Mouse (Mus musculus) cerebellum, adult 11-12 months (tissue): ENCODE data around the gene Phactr2.
"Not testable (repeated sequence)": the region's sequence is repeated elsewhere in the genome, so short reads cannot be mapped to it uniquely, and the experiment has no call there.

Experiments used
- DNase-seq: peaks from one replicate; pipeline ENCODE4 v3.0.0; 2022

Gene Phactr2

DNA sequence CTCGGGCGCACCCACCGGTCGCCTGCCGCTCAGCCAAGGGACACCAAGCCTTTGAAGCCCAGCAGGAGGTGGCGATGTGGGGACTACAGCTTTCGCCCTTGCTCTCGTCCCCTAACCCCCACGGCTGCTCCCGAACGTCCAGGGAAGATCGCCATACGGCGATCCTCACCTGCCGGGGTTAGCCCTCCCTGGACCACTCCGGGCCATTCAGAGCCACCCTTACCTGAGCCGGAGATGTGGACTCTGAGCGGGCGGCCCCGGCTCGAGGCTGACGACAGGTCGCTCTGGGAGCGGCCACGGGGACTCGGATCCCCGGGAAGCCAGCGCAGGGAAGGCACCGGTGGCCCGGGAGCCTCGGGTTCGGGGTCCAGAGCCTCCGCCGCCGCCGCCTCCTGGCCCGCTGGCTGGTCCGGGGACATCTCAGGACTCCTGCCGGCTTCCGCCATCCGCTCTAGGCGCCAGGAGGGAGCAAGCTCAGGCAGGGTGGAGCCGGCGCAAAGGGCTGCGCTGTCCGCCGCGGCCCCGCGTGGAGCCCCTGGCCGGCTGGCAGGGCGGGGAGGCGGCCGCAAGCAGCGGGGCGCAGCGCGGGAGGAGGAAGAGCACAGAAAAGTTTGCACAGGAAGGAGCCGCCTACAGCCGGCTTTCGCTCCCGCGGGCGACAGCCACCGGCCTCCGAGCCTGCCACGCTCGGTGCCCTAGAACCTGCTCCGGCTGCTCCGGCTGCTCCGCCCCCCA lies at the start of gene Phactr2:
Gene Phactr2, minus strand, starts transcription at position 580 of the 735 bp plus-strand sequence.
- DNase-seq, result no peak

DNA sequence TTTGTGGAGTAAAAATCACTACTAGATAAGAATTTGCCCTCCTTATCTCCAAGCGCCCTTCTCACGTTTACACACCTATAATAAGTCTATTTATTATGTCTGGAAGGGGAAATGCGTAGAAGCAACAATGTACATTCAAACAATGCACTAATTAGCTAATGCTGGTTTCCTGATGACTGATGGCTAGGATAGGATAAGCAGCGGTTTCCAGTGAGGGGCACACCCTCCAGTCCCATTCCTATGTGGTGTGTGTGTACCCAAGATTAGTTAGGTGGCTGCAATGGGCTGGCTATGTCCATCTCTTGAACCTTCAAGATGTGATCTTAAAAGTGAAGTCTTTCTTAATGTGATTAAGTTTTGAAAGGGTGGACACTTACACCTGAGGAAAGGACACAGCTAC lies 47.6 kb upstream of the Phactr2 start:
- no peak for DNase-seq

DNA sequence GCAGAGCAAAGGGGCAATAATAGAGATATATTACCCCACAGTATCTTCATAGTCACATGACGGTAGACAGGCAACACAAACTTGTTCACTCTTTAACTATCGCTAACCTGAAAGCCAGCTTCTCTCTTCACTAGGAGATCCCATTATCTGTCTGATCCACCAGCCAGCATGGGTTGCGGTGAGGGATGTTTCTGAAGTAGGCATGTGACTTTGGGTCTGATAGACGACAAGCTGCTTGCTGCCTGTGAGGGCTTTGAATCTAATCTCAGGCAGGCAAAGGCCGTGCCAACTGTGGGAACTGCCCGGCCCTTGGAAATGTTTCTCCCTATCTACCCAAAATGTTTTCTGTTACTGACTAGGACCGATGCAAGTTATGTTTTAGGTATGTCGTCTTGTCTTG lies 28.2 kb upstream of the Phactr2 start:
- no peak for DNase-seq

DNA sequence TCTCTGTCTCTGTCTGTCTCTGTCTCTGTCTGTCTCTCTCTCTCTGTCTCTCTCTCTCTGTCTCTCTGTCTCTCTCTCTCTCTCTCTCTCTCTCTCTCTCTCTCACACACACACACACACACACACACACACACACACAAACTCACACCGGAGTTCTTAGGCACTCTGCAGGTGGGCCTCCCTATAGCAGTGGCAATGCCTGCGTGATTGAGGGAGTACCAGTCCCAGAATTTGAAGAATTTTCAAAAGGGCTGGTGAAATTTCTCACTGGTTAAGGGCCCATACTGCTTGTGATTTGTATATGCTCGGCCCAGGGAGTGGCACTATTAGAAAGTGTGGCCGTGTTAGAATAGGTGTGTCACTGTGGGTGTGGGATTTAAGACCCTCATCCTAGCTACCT lies 27.3 kb upstream of the Phactr2 start:
- DNase-seq, result not testable (repeated sequence)

DNA sequence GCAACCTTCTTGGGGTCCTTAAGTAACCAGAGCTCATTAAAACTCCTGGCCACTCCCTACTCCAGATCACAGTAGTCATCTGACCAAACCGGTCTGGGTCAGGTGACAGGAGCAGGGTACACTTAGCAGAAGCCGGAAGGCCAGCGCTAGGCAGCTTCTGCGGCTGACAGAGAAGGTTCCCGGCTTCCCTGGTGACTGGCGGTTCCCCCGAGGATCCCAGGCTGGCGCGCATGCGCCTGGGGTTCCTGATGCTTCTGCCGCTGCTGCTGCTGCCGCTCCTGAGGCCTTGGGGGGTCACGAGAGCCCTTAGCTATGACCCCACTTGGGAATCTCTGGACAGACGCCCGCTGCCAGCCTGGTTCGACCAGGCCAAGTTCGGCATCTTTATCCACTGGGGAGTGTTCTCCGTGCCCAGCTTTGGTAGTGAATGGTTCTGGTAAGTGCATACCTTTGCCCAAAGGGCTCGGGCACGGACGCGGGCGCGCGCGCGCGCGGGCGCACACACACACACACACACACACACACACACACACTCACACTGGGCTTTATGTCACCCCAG lies 26.8 kb upstream of the Phactr2 start:
- DNase-seq, result peak; percentile 88

DNA sequence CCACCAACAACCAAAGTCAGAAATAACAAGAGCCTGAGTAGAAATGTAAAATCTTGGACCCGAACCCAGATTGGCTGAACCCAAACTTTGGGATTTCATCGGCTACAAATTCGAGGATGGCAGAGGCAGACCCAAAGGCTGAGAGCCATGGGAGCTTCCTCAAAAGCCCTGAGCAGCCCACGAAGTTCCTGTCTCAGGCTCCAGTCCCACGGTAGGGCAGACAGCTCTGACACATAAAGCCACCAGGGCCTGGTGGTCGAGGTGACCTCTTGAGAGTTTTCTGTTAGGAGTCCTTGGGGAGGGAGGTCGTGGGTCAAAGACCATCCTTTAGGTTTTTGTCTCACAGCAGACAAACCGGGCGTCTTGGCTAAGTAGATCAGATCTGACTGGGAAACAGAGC lies 26.3 kb upstream of the Phactr2 start:
- DNase-seq, result no peak

DNA sequence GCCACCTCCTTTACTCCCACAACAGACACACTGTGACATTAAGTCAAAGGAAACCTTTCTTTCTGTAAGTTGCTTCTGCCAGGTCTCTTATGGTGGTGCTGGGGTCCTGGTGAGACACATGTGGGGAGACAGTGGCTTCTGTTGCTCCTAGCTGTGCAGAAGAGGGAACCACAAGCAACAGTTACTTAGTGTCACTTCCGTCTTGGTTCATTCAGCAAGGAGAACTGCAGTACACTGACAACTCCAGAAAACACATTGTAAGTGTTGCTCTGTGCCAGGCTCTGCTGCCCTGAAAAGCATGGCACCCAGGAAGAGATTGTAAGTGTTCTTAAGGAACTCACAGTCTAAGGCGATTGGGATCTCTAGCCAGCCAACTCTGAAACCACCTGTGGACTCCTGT lies 25.1 kb upstream of the Phactr2 start, which contains the start of gene Fuca2:
Gene Fuca2, plus strand, starts transcription at position 210 of the 400 bp plus-strand sequence.
- DNase-seq, result no peak

DNA sequence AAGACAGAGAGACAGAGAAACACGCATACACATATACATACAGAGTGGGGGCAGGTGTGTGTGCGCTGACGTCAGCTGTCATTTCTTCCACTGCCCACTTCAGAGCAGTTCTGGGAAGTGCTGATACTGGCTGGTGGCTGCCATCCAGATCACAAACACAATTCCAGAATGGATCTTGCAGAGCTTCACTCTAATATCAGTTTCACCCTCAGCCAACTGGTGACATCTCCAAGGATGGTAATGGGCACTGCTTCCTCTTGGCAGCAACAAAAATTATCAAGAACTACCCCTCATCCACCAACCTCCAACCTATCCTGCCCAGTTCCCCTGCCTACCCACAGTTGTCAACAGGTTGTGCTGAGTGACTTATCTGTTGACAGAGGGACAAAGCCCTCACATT lies 22.1 kb upstream of the Phactr2 start:
- no peak for DNase-seq

DNA sequence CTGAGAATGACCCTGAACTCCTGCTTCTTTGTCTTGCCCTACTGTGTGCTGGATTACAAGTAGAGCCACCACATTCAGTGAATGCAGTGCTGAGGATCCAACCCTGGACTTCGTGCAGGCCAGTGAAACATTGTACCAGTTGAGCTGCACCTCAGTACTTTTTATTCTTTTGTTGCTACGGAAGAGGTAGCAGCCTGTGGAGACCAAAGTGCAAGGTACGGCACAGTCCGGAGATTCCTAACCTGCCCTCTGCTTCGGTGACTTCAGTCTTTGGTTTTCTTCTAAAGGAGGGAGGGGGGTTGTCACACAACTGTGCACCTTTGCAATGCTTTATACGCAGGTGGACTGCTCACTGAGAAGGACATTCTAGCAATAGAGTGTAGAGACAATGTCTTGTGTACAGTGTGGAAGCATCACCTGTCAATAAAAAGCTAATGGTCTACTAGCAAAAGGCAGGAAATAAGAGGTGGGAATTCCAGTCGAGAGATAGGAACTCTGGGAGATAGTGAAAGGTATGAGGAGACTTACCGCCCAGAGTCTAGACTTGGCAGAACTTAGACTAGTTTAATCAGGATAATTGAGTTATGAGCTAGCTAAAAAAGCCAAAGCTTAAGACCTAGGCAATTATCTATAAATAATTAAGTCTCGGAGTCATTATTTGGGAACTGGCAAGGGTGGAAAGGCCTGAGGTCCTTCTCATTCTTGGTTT lies 19.9 kb upstream of the Phactr2 start:
- DNase-seq, result no peak

DNA sequence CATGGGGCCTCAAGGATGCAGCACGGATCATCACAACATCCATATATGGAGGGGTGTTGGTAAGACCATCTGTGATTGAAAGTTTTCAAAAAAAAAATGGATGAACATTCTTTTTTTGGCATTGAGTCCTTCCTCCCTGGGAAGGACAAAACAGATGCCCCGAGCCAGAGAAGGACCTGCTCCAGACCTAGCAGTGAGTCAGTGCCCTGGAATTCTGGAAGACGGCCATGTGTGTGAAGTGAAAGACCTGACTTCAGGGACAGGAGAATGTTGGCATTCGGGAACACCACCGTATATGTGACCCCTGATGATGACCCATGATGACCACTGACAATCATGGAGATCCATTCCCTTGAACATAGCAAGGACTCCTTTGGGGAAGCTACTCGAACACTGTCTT lies 15.5 kb upstream of the Phactr2 start:
- no peak for DNase-seq

DNA sequence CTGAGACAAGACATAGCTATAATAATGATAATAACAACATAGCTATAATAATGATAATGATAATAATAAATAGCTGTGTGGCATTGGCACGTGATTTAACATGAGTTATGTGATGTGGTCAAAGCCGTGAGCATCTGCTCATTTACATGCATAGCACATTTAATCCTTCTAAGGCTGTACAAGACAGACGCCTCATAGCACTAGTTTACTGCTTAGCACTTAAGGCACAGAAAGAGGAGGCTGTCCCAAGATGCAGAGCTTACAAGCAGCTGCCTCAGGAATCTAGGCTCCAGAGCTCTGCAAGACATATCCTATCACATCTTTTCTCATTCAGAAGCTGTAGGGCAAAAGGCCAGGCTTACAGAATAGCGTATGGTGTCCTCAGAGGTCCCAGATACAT lies 11.7 kb upstream of the Phactr2 start:
- DNase-seq, result no peak

DNA sequence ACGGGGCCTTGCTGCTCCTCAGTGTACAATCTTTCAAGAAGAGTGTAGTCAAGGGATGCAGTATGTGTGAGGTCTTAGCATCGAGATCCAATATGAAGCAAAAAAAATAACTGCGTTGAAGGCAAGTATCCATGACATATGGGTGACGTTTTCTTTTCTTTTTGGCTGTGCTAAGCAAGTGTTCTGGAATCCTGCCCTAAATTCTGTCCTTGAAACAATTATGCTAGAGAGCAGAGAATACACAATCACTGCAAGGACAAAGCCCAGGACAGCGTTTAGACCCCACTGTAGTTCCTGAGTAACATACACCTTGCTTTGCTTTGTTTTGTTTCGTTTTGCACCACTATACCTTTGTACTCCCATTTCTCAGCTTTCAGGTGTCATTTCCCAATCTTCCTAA lies 5.1 kb upstream of the Phactr2 start:
- DNase-seq, result no peak

DNA sequence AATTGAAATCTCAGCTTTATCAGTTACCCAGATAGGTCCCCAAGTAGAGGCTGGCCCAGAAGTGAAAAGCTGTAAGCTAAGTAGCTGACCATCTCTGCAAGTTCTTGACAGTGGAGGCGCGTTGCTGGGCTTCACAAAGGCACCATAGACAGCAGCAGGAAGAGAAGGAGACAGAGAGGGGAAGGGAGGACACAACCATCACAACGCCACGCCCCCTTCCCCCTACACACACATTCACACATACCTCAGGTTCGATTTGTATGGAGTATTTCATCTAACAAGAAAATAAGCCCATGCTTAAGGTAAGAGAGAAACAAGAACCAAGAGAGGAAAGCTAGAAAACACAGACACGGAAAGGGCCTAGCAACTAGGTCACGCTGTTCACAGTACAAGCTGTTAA lies 909 bp upstream of the Phactr2 start:
- DNase-seq, result no peak

DNA sequence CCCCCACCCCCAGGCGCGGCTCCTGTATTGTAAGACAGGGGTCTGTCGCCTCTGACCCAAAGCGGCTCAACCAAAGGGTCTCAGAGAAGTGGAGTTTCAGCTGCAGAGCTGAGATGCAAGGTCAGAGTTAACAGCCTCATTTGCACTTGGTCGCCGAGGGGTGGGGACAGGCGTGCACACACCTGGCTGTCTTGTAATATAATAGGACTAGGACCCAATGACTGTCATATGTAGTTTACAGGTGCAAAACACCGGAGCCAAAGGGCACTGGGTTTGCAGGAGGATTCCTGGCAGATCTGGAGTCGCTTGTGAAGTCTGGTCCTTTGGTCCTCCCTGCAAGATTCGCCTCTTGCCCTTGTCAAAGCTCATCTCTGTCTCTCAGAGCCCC lies 350 bp upstream of the Phactr2 start:
- DNase-seq, result no peak

DNA sequence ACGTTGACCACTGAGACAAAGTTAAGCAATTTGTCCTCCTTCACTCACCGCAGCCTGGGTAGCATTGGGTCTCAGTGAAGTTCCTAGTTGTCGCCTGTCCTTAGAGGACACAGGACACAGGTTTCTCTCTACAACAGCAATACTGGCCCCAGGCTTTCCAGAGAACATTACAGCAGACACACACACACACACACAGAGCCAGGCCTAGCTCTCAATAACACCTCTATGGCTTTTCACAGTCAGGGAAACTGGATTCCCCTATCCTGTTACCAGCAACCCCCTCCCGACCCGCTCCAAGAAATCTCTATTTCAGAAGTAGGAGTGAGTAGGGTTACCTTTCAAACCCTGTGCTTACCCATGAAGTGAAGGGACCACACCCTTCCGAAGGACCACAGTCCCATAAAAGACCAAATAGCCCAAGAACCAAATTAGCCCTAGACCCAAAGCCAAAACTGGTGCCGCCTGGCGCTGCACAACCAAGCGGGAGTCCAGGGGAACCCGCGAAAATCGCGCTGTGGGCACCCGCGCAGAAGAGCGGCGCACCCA lies 852 bp downstream of the Phactr2 start:
- no peak for DNase-seq

DNA sequence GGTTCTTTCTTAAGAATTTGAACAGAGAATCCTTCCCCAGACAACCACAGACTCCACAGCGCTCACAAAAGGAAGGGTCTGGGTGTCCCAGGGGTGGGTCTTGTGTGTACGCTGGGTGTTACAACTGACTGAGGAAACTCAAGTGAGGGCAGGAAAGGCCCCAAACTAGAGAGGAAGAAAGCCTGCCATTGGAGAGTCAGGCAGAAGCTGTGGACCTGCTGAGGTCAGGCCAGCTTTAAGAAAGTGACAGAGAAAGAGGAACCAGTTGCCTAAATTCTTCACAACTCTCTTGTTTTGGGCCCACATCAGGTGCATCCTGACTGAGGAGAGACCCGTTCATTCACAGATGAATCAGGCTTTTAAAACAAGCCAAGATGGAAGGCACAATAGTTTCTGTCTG lies 4.0 kb downstream of the Phactr2 start:
- no peak for DNase-seq

DNA sequence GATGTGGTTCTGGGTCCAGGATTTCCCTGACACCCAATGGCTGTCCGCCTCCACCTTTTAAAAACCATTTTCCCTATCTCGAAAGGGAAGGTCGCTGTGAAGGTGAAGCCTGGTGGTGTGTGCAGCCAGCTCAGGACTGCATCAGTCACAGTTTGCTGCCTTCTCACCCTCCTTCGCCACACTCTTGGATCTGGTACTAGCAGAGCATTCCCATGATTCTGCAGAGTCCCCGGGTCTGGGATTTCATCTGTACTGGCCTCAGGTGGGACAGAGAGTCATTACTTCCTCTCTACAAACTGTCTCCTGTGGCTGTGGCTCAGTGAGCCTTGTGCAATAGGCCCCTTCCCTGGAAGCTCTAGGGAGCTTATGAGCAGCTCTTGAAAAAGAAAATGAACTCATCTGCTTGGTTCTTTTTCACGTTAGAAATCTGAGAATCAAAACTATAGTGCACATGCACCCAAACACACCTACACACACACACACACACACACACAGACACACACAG lies 6.1 kb downstream of the Phactr2 start:
- not testable (repeated sequence) for DNase-seq

DNA sequence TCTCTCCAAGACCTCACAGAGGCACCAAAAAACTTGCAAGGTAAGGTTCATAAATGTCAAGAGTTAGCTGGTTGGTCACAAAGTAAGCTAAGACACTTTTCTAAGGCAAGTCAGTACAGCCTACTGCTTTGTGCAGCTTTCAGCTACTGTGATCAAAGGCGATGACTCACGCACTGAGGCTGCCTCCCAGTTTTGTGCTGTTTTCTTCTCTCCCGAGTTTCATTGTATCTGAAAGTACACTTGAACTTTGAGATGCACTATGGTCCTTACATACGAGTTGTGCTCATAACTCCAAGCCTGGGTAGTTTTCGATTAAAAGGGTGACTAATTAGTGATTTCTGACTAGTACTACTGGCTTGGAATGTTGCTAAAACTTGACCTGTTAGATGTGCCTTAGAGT lies 7.3 kb downstream of the Phactr2 start:
- DNase-seq, result no peak

DNA sequence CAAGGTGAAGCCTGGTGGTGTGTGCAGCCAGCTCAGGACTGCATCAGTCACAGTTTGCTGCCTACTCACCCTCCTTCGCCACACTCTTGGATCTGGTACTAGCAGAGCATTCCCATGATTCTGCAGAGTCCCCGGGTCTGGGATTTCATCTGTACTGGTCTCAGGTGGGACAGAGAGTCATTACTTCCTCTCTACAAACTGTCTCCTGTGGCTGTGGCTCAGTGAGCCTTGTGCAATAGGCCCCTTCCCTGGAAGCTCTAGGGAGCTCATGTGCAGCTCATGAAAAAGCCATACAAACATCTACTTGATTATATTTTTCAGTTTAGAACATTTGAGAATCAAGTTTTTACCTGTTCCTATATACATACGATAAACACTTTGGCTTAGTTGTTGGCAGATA lies 9.9 kb downstream of the Phactr2 start:
- not testable (repeated sequence) for DNase-seq

DNA sequence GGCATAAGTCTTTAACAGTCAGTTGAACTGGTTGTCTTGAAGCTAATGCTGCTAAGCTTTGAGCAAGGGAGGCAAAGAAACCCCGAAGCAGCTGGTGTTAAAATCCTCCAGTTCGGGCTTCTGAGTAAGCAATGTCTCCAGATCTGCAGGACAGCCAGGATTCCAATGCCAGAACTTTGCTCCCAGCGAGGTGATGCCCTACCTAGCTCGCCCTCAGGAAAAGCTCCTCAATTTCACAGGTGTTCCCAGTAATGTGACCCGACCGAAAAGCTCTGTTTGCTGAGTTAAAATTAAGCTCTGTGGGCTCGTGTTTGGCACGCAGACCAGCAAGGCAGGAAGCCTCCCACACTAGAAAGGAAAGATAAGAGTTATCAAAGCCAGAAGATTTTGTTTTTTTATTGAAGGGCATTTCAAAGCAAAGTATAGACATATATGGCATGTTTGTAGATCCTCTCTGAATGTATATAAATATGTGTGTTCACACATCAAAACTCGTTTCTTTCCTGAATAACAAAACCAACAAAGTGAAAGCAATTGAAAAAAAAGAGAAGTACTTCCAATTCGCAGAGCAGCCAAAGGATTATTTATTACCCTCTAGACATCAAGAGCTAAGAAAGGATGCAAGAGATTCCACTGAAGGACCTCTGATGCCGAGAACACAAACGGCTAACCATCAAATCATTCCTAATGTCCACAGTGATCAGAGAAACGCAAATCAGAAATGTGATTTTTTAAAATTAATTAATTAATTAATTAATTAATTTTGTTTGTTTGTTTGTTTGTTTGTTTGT lies 20.8 kb downstream of the Phactr2 start:
- DNase-seq, result peak; percentile 12

DNA sequence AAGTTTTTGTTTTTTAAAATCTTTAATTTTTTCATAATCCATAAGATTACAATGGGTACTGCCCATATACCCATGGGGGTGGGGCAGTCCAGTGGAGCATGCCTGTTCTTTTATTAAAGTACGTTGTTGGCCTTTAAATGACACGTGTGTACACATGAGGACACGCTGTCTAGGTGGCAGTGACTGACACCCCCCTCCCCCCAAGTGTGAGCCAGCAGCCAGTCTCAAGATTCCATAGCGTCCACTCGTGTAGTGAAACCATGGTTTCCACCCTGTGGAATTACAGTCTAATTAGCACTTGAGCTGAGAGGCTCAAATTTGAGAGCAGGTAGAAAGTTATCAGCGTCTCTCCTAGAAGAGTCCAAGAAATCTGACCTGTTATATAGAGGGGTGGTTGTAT lies 22.6 kb downstream of the Phactr2 start:
- DNase-seq, result no peak

DNA sequence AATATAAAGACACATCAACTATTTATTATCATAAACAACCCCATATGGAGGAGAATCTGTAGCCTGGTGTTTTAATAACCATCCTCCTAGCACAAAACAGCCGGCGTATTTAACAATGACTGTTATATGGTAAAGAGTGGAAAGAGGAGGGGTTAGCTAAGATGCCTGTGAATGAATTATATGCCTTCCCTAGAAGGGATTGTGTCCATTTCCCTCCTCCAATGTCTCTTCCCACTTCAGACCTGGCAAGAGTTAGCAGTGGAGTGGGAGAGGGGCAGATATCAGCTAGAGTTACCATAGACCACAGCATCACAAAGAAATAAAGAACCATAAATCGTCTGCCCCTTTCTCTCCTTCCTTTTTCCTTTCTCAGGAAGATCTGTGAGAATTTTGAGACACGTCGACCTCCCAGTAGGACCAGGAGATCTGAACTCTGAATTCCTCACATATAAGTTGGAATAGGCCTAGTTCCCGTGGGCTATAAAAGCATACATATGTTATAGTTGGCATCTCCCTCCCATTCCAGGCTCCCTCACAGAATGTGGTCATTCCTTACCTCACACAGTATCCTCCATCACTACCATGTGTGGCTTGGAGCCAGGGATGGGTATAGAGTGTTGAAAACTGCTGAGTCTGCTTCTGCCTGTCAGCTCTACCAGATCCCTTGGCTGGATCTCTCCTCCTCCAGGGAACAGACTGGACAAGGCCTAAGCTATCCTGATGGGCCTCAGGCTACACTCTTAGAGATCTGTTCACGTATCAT lies 25.7 kb downstream of the Phactr2 start:
- DNase-seq, result no peak
